Mouse (Mus musculus) left cerebral cortex, adult 11 months (tissue): ENCODE results near the gene Cdk18.

Source experiments
- DNase-seq: peaks from one replicate; pipeline ENCODE4 v3.0.0; 2022; ENCODE audit warnings: low spot score

Gene Cdk18

DNA sequence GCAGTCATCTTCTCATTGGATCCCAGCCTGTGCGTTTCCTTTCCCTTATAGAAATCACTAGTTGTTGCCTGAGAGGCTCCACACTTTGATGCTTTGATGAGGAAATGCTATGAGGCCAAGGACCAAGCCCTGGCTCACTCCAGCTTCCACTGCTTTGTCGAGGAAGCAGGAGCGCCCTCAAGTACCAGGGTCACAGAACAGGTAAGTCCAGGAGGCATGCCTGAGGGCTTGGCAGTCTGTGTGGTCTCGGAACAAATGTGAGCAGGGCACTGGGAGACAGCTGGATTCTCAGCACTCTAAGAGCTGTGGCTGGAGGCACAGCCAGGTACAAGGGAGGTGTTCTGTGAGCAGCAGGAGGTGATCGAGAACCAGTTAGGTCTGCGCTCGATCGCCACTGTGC is 27.1 kb downstream of the Cdk18 start:
- no peak for DNase-seq

DNA sequence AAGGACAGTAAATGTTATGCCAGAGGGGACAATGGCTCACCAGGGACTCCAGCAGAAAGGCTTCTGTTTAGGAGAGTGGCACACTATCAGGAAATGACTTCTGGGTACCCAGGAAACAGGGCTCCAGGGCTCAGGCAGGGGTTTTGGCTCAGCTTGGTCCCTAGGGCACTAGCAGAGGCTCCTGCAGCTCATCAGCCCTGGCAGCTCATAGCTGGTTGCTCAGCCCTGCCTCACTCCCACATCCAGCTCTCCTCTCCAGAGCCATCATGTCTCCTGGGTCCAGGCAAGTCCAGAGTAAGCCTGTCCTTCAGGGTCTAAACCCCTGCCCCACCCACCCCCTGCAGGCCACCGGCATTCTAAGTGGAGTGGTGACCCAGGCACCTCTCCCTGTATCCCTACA is 28.1 kb downstream of the Cdk18 start:
- no peak for DNase-seq

DNA sequence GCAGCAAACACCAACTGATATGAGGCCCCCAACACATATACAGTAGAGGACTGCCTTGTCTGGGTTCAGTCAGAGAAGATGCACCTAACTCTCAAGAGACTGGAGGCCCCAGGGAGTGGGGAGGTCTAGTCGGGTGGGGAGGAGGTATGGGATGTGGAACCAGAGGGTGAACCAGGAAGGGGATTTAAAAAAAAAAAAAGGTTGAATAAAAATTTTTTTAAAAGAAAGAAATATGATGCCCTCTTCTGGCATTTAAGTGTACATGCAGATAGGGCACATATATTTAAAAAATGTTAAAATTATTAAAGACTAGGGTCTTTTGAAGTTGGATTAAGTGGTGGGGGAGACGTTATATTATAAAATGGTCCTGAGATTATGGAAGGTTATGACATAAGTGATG is 30.1 kb downstream of the Cdk18 start:
- no peak for DNase-seq

DNA sequence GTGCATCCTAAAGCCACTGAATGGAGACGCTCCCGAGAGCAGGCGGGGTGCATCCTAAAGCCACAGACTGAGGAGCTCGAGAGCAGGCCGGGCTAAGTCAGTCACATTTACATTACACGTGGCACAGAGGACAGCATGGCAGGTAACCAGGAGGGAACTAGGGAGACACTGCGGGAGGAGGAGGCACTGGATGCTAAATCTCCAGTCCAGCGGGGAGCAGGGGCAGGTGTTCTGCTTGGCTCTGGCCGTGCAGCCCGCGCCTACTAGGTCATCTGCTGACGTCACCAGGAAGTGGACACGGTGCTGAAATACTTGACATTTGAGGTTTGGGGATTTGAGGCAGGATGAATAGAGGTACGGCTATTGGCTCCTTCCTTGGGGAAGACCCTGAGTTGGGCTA is 35.1 kb downstream of the Cdk18 start:
- no peak for DNase-seq

DNA sequence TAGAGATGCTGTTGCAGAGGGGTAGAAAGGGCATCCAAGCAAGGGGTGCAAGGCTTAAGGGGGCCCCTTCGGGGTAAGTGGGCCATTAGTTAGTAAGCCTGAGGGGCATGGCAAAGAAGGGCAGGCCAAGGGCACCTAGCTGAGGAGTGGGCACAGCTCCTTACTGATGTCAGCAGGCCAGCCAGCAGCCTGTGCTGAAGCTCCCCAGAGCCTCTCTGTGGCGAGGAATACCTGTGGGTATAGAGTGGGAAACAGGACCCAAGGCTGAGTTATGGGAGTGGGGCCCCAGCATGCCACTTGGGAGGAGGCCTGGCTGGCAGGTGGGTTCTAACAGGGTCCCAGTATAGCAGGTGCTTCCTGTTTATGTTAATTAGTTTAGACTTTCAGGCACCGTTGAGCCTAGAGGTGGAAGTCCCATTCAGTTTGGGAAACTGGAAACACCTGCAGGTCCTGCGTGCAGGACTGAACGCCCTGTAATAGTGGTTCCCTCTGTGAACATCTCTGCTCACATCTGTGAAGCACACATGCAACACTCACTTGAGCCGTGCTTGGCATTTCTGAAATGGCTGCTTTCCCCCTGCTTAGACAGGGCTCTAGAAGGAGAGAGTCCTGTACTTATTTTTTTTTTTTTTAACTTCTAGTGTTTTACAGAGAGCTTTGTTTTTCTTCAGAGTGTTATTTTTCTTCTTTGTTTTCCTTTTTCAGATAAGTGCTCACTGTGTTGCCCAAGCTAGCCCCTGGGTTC is 37.4 kb downstream of the Cdk18 start:
- DNase-seq = no peak

DNA sequence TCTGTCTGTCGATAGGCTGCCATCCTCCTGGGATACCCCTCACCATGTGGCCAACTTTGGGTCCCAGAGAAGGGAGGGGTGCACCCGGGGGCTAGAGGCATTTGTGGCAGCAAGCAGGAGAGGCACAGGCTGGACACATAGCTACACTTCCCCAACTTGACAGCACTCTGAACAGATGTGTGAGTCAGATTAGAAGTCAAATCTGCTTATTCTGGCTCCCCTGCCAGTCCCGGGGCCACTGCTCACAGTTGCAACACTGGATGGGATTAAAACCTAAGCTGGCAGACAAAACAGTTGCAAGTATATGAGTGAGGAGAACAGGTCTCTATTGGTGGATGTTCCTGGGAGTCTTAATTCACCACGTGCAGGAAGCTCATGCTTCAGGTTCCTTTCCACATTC is 39.7 kb downstream of the Cdk18 start:
- DNase-seq = no peak

DNA sequence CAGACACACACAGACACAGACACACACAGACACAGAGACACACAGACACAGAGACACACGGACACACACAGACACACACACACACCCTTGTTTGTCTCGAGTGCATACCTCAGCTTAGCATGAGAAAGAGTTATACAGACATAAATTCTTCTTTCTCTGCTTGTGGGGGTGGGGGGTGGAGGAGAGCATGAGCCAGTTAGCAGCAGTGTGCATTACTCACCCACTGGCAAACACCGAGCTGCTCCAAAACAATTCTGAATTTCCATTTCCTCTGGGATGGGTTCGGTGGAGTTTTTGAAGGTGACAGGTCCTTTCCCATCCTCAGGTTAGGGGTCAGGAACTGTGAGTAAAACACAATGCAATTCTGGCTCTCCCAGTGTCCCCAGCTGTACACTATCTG is 40.5 kb downstream of the Cdk18 start:
- no peak for DNase-seq

DNA sequence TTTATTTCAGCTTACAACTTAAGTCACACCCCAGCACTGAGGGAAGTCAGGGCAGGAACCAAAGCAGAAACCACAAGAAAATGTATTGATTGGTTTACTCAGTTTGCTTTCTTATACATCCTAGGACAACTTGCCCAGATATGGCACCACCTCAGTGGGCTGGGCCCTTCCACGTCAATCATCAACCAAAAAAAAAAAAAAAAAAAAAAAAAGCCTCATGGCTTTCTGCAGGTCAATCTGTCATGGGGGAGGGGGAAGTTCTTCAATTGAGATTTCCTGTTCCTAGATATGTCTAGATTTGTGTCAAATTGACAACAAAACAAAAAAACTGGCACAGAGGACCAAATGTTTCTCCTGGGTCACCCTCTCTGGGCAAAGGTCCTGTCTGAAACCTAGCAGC is 41.4 kb downstream of the Cdk18 start:
- no peak for DNase-seq

DNA sequence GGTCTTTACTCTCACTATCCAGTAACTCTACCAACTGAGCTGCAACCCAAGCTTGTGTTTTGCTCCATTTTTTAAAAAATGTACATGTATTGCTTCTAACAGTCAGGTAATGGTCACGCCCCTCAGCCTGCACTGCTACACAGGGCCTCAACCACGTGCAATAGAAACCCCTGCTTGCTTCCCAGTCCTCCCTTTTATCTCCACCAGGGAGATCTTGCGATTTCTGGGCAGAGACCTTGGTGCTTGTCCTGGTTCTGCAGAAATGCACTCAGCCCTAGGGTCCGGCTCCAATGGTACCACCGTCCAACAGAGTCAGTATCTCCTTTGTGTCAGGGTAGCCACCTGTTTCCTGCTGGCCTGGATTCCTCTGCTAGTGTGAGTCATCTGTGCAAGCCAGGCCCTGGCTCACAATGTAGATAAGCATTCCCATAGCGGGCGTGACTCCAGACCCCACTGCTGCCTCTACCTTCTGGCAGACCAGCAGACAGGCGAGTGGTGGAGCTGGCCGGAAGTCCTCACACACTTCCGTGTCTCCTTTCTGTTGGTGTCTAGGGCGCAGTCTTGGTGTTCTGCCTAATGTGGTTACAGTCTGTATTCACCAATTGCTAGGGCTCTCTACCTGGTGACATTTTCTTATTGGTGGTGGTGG is 44.0 kb downstream of the Cdk18 start:
- no peak for DNase-seq

DNA sequence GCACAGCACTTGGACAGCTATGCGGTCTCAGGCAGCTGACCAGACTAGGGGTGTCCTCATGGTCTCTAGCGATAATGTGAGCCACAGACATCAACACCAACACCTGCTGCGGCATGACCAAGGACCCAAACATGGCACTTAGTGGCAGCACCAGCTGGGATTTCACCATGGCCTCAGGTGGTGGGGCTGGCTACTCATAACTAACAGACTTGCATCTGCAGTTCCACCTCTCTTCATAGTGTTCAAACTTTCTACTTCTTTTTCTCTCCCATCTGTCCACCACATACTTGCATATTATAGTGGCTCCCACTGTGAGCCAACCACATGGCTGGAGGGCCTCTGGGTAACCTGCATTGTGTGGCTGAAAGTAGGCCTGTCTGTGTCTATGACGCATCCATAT is 46.2 kb downstream of the Cdk18 start:
- no peak for DNase-seq

DNA sequence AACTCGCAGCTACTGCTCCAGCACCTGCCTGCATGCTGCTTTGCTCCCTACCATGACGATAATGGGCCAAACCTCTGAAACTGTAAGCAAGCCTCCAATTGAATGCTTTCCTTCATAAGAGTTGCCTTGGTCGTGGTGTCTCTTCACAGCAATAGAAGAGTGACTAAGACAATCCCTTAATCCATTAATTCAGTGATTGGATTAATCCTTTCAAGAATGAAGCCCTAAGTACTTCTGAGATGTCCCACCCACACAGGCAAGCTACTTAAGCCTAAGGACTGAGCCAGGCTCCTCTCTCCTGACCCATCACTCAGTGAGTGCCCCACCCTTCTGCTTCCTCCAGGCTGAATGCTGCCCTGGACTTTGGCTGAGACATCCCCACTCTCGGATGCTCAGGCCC is 49.2 kb downstream of the Cdk18 start:
- DNase-seq = no peak

DNA sequence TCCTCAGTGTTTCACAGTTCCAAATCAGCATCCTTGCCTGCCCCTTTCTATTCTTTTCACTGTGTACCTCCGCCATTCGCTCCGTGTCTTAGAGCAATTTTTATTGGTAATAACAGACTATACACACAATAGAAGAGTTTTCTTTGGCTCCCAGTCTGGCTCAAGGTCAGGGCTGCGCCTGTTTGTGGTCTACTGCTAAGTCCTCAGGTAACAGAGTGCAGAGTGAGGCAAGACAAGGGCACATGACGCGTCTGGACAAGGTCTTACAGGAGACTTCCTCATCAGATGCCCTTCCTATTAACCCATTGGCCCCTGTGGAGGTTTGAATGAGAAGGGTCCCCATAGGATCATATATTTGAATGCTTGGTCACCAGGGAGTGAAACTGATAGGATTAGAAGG is 49.7 kb downstream of the Cdk18 start:
- DNase-seq = no peak

DNA sequence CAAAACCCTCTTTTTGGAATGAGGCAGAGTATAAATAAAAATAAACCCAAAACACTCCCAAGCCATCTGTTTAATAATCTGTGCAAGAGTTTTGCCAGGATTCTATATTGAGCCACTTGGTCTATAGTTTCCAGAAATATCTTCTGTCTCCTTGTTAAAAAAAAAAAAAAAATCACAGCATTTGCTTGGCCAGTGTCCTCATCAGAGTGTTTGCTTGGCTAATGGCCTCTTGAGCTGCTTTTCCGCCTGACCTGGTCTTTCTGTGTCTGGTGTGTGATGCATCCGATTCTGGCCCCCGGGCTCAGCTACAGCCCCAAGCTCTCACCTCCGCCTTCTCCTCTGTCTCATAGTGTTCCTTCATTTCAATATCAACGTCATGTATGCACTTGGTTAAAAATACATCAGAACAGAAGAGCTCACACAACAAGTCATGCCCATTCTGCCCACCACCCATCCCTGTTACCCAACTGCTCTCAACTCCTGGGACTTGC is 51.3 kb downstream of the Cdk18 start:
- peak; percentile 44 for DNase-seq

DNA sequence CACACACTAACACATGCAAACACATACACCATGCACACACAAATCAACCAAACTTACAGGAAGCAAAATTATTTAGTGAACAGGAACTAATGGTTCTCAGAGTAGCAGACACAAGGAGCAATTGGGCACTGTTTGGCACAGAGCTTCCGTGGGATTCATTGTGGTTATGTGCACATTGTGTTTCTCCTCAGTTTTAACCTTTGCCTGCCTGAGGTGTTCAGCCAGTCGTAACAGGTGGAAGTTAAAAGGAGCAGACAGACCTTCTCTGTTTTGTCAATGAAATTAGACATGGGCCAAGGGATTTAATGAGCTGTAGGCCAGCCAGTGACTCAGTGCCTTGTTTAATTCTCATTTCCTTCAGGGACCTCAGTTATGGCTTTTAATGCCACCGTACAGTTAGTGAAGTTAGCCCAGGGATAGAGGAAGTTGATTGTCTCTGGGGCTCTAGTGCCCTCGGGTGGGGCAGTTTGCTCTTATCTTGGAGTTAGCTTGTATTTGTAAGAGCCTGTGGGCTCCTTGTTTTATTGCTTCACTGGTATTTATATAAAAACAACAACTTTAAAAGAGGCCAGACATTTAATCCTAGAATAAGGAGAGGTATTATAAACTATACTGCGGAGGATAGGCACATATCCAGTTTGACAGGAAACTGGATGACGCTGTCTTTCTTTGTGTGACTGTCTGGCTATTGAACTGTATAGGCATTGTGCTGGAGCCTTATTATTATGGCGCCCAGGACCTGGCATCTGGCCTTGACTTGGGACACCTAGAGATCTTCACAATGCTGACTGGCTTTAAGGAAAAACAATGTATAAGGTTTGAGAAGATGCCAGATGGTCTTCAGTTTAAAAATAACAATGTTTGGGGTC is 54.1 kb downstream of the Cdk18 start:
- no peak for DNase-seq

DNA sequence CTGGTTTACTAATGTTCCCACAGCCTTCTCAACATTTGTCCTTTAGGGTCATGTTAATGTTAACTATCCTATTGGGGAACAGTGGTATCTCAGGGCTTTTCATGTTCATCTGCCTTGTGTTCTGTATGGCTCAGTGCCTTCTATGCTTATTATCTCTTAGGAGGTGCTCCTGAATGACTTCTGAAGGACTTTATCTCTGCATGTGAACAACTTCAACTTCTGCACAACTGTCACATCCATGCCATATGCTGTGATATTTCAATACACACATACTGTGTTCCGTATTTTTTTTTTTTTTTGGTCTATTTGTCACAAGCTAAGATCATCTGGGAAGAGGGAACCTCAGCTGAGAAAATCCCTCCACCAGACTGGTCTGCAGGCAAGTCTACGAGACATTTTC is 61.1 kb downstream of the Cdk18 start:
- DNase-seq = no peak

DNA sequence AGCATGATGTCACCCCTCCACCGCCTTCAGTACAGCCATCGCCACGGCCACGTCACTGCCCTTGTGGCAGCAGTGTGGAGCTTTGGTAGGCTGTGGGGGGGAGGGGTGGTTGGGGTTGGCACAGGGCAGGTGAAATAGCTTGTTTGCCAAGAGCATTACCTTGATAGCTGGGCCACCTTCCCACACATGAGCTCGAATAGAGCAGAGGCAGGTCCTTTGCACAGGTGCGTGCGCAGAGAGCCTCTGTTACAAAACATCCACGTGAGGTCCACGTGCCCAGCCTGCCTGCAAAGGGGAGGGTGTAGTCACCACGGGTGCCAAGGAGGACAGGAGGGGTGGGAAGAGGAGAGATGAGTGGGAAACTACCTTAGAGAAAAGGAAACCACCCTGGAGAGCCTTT is 63.9 kb downstream of the Cdk18 start:
- no peak for DNase-seq

DNA sequence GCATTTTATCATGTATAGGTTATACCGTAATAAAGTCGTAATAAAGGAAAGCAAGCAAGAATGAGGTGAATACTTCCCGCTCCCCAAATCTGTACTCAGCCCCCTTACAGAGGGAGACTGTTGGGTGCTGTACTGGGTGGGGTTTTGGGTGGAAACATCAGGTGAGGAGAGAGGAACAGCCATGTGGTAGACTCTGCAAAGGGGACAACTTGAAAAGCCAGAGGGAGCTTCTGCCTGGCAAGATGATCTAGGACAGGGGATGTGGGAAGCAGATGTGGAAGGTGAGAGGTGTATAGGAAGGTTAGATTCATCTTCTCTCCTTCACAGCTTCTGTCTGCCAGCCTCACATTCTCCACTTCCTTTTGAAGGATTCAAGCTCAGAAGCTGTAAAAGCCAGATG is 68.8 kb downstream of the Cdk18 start:
- no peak for DNase-seq

DNA sequence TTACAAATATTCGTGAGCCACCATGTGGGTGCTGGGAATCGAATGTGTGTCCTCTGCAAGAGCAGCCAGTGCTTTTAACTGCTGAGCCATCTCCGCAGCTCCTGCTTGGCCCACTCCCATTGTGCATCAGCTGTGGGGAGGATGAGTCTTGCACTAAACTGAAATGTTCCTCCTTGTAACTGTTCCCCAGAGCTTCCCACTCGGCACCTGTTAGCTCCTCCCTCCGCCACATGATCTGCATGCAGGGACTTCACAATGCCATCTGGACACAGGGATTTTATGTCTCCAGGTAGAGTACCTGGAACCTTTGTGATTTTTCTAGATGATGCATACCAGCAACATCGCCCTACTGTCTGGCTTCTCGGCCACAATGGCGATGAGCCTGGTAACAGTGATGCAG is 70.0 kb downstream of the Cdk18 start:
- DNase-seq = no peak

DNA sequence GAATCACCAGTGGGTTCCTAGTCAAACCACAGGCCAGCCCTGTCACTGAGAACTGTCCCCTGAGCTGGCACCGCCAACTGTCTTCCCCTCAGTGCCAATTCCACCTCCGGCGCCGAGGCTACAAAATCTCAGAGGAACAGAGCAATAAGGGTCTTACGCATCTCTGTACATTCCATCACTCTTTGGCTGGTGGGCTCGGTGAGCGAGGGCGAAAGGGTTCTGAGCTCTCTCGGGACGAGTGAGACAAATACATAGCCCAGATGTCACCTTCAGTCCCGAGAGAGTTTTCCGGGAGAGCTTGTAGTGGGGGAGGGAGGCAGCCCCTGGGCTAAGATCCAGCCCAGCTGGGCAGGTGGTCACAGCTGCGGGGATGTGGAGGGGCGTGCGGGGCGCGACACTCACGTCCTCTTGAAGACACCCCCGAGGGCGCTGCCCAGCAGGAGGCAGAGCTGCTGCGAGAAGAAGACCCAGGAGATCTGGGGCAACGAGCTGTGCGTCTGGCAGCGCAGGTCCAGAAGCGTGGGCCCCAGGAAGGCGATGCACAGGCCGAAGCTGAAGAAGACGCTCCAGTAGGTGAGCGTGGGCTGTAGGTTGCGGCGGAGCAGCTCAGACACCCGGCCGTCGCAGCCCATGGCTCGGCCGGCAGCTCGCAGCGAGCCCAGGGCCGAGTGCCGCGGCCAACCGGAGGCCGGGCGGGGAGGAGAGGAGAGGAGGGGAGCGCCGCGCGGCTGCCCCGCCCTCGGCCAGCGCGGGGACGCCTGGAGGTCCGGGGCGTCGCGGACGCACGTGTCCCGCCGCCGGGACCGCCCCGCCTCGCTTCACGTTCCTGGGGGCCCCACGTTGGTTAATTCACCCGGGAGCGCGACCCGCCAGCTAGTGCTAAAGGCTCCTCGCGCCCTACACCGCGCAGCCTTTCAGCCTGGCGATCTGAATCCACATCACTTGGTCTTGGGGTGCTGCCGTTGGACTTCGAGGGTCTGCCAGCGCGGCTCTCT is 71.9 kb downstream of the Cdk18 start, which contains the start of gene Mfsd4a:
Mfsd4a (minus strand) TSS at position 802 of the 995 bp plus-strand sequence.
- no peak for DNase-seq

DNA sequence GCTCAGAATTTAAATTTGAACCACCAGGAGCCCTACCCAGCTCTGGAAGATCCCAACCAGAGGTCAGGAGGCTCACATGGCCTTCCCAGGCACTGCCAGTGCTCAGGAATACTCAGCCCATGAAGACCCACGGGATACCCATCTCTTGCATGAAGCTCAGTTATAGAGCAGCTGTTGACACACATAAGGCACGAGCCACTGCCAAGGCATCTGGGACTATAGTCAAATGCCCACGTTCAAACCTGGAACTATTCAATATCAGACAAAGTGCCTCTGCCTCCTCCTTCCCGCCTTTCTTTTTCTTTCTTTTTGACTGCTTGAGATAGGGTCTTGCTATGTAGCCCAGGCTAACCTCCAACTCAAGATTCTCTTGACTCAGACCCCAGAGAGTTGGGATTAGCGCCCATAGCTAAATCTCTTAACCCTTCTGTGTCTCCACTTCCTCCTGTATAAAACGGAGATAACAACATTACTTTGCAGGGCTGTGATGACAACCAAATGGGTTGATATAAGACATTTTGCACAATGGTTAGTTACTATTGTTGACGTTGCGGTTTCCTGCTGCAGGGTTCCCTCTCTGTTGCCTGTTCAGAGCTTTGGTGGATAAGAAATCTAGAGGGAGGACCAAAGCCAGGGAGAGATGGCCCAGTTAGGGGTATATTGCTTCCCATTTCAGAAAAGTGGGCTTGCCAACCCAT is 73.9 kb downstream of the Cdk18 start:
- no peak for DNase-seq

DNA sequence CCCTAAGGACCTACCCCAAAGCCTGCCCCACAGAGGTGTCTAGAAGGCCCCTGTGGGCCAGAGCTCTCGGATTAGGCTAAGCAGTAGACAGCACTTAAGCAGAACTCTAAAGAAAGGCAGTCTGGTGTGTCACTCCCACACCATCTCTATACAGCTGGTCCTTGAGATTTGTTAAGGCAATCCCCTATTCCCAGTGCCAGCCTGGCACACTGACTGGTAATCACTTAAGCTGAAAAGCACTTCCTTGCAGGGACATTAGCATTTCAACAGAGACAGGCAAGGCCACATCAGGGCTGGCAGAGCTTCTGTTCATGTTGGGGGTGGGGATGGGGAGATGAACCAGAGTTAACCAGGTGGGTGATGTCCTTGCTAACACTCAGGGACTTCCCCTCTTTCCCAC is 74.5 kb downstream of the Cdk18 start:
- no peak for DNase-seq
